Mouse (Mus musculus): Measurements from ENCODE around the gene Pdgfra.
A peak's percentile ranks its signal among the peaks of the same experiment; 100 is the strongest.

GRCm38 (mm10) chr5:75157038-75157437 is 4.9 kb downstream of the Pdgfra start:
- peak; percentile 80 for TF ChIP-seq CTCF (IDR thresholded peaks at IDR 0.05; ENCODE audit: low read depth, low read length)
- no peak for TF ChIP-seq GATA1 (IDR thresholded peaks at IDR 0.05; ENCODE audit: borderline replicate concordance, low read length)
- TF ChIP-seq POLR2AphosphoS5 (IDR thresholded peaks at IDR 0.05; ENCODE audit: insufficient replicate concordance, low read depth, low read length), result no peak
- TF ChIP-seq TAL1 (conservative IDR thresholded peaks at IDR 0.05; ENCODE audit: low read depth, low read length), result no peak

Measured in G1E (cell line).